Mouse (Mus musculus): ENCODE results near the gene Odf3l2. TPM values are rescaled to one million over a fixed set of nuclear protein-coding genes. Genes with fewer than 3 reads are reported as not detected.

Odf3l2 gene
- total and polyA plus RNA-seq, 3 experiments, result 0.11 TPM; not detected in 2

DNA sequence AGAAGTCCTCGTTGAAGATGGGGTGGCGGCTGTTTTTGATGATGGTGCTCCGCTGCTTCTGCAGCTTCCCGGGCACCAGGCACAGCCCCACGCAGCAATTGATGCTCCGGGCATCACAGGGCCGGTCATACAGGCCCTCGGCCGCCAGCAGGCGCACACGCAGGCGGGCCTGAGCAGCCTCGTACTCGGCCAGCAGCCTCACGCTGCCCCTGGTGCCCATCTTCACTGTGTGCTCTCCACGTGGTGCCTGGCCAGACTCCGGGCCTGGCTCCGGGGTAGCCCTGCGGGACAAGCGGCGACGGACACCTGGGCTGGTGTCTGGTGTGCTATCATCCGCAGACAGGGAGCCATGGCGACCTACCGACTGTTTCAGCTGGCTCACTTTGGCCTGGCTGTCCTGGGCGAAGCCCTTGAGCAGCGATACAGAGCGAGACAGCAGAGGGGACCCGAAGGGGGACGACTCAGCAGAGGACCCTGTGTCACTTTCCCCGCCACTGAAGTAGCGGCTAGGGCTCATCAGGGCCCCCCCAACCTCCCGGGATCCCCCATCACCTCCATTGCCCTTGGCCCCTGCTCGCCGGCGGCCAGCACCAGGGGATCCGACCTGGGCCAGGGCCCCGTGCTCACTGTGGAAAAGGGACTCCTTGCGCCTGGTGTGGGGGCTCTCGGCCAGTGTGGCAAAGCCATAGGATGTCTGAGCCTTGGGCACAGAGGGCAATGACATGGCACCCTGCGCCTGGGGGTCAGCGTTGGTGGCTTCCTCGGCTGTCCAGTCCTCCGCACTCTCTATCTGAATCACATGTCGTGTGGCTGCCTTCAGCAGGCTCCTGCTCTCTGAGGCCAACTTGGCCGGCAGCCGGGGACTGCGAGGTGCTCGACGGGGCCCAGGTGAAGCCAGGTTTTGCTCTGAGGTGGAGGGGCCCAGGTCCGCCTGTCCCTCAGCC is 33.1 kb downstream of the Odf3l2 start:
- DNase-seq (ENCODE audit: low spot score), result no peak
- TF ChIP-seq POLR2AphosphoS5 (IDR thresholded peaks at IDR 0.05; ENCODE audit: insufficient replicate concordance, low read depth, low read length), result no peak
- TF ChIP-seq GATA2 (IDR thresholded peaks at IDR 0.05; ENCODE audit: borderline replicate concordance, low read depth, low read length), result no peak
- TF ChIP-seq GATA1 (IDR thresholded peaks at IDR 0.05; ENCODE audit: borderline replicate concordance, low read length), result no peak
- no peak for TF ChIP-seq CTCF (IDR thresholded peaks at IDR 0.05; ENCODE audit: low read depth, low read length)
- no peak for TF ChIP-seq TAL1 (conservative IDR thresholded peaks at IDR 0.05; ENCODE audit: low read depth, low read length)
- H3K36me3 ChIP-seq (replicated peaks), result no peaks in the 10 kb centered on the region
- peaks cover 11% of the 10 kb centered on the region for H3K4me1 ChIP-seq (ENCODE audit: insufficient read depth, low read depth, low read length)
- H3K9me3 ChIP-seq (replicated peaks), result peaks cover 6% of the 10 kb centered on the region
- H3K4me3 ChIP-seq (ENCODE audit: low read depth, low read length), result no peak overlapping the region
- H3K27me3 ChIP-seq (ENCODE audit: insufficient read depth, low read length), result peaks cover 7% of the 10 kb centered on the region; the same call in 1 of the 2 replicates
- no peak for ATAC-seq (ENCODE audit: extremely low read depth, insufficient number of reproducible peaks, low FRiP score, poor library complexity, severe bottlenecking)

DNA sequence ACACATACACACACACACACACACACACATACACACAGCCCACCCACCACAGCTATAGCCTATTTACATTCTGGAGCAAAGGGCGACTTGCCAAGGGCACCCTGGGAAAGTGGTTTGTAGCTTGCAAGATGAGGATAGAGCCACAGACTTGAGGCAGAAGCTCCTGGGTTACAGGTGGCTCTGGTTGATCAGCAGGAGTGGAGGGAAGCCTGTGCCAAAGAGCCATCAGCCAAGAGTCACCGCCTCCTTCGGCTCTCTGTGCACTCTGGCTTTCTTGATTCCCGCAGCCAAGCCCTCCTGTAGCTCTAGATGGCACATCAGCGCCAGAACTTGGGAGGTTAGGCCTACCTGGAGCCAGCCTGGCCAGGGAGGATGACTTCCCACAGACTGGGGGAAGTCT is 34.2 kb downstream of the Odf3l2 start:
- Histone ChIP-seq H3K27me3 (ENCODE audit: insufficient read depth, low read length) (peaks cover 7% of the 10 kb centered on the region; the same call in 1 of the 2 replicates), H3K4me3 (ENCODE audit: low read depth, low read length) (no peak overlapping the region), H3K4me1 (ENCODE audit: insufficient read depth, low read depth, low read length) (peaks cover 11% of the 10 kb centered on the region), H3K36me3 (replicated peaks) (no peaks in the 10 kb centered on the region), H3K9me3 (replicated peaks) (peaks cover 6% of the 10 kb centered on the region)
- ATAC-seq (ENCODE audit: extremely low read depth, insufficient number of reproducible peaks, low FRiP score, poor library complexity, severe bottlenecking), result no peak
- DNase-seq (ENCODE audit: low spot score), result no peak
- TF ChIP-seq CTCF (IDR thresholded peaks at IDR 0.05; ENCODE audit: low read depth, low read length), result no peak
- no peak for TF ChIP-seq GATA2 (IDR thresholded peaks at IDR 0.05; ENCODE audit: borderline replicate concordance, low read depth, low read length)
- TF ChIP-seq POLR2AphosphoS5 (IDR thresholded peaks at IDR 0.05; ENCODE audit: insufficient replicate concordance, low read depth, low read length), result no peak
- TF ChIP-seq GATA1 (IDR thresholded peaks at IDR 0.05; ENCODE audit: borderline replicate concordance, low read length), result no peak

DNA sequence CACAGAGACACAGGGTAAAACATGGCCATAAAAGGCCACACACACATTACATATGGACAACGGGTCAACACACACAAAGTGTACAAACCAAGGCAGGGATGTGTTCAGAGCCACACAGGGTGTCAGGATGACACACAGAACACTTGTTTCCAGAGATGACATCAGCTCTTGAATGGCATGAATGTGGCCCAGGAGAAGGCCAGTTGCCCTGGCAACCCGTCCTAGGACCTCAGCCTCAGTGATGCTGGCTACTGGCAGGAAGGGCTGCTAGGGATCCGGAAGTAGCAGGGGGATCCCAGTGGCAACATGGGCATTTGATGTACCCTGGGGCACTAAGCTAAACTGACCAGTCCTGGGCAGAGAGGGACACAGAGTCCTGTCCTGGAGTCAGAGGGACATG is 36.3 kb downstream of the Odf3l2 start:
- Histone ChIP-seq H3K27me3 (ENCODE audit: insufficient read depth, low read length) (peaks cover 5% of the 10 kb centered on the region; the same call in 1 of the 2 replicates), H3K36me3 (replicated peaks) (no peaks in the 10 kb centered on the region), H3K9me3 (replicated peaks) (peaks cover 6% of the 10 kb centered on the region), H3K4me1 (ENCODE audit: insufficient read depth, low read depth, low read length) (peaks cover 11% of the 10 kb centered on the region), H3K4me3 (ENCODE audit: low read depth, low read length) (no peak overlapping the region)
- TF ChIP-seq TAL1 (conservative IDR thresholded peaks at IDR 0.05; ENCODE audit: low read depth, low read length), result no peak
- no peak for TF ChIP-seq GATA2 (IDR thresholded peaks at IDR 0.05; ENCODE audit: borderline replicate concordance, low read depth, low read length)
- ATAC-seq (ENCODE audit: extremely low read depth, insufficient number of reproducible peaks, low FRiP score, poor library complexity, severe bottlenecking) (no peak), DNase-seq (ENCODE audit: low spot score) (no peak)

DNA sequence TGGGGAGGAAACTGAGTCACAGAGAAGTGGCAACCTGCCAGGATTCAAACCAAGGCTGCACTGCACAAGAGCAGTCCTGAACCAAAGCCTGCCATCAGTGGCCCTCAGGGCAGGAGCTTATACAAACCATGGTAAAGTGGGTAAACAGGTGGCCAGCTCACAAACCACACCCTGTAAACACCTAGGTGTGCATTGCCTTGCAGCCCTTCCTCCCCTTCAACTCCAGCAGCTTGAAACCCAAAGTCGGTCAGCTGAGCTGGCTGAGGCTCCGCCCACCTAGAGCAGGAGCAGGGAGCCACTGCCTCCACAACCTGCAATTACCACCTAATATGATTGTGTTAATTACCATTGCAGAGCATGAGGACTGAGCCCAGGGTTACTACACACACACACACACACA is 37.6 kb downstream of the Odf3l2 start:
- ATAC-seq (ENCODE audit: extremely low read depth, insufficient number of reproducible peaks, low FRiP score, poor library complexity, severe bottlenecking), result no peak
- DNase-seq (ENCODE audit: low spot score), result no peak
- H3K36me3 ChIP-seq (replicated peaks), result no peaks in the 10 kb centered on the region
- H3K4me3 ChIP-seq (ENCODE audit: low read depth, low read length), result no peak overlapping the region
- TF ChIP-seq GATA1 (IDR thresholded peaks at IDR 0.05; ENCODE audit: borderline replicate concordance, low read length) (no peak), CTCF (IDR thresholded peaks at IDR 0.05; ENCODE audit: low read depth, low read length) (no peak), TAL1 (conservative IDR thresholded peaks at IDR 0.05; ENCODE audit: low read depth, low read length) (no peak), GATA2 (IDR thresholded peaks at IDR 0.05; ENCODE audit: borderline replicate concordance, low read depth, low read length) (no peak), POLR2AphosphoS5 (IDR thresholded peaks at IDR 0.05; ENCODE audit: insufficient replicate concordance, low read depth, low read length) (no peak)
- H3K27me3 ChIP-seq (ENCODE audit: insufficient read depth, low read length), result peaks cover 3% of the 10 kb centered on the region; the same call in 1 of the 2 replicates
- no peaks in the 10 kb centered on the region for H3K9me3 ChIP-seq (replicated peaks)
- H3K4me1 ChIP-seq (ENCODE audit: insufficient read depth, low read depth, low read length), result peaks cover 11% of the 10 kb centered on the region

DNA sequence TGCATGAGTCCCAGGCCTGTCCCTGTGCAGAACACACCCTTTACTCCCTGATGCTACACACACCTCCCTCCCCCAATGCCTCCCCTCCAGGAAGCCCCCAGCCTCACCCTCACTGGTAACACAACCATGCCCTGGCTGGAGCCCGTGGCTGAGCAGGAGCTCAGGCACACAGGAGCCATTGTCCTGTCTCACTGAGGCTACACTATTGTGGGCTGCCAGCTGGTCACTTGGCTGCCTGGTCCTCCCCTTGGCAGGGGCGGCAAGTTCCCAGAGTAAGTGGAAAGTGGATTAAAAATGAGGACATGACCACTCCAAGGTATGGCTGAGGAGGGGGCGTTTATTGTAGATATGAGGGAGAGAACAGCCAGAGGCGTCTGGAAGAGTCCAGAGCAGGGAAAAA is 39.0 kb downstream of the Odf3l2 start:
- ATAC-seq (ENCODE audit: extremely low read depth, insufficient number of reproducible peaks, low FRiP score, poor library complexity, severe bottlenecking) (no peak), DNase-seq (ENCODE audit: low spot score) (no peak)
- Histone ChIP-seq H3K4me3 (ENCODE audit: low read depth, low read length) (no peak overlapping the region), H3K27me3 (ENCODE audit: insufficient read depth, low read length) (peaks cover 3% of the 10 kb centered on the region; the same call in 1 of the 2 replicates), H3K9me3 (replicated peaks) (no peaks in the 10 kb centered on the region), H3K36me3 (replicated peaks) (no peaks in the 10 kb centered on the region), H3K4me1 (ENCODE audit: insufficient read depth, low read depth, low read length) (peaks cover 11% of the 10 kb centered on the region)
- TF ChIP-seq POLR2AphosphoS5 (IDR thresholded peaks at IDR 0.05; ENCODE audit: insufficient replicate concordance, low read depth, low read length) (no peak), CTCF (IDR thresholded peaks at IDR 0.05; ENCODE audit: low read depth, low read length) (no peak), TAL1 (conservative IDR thresholded peaks at IDR 0.05; ENCODE audit: low read depth, low read length) (no peak), GATA2 (IDR thresholded peaks at IDR 0.05; ENCODE audit: borderline replicate concordance, low read depth, low read length) (no peak), GATA1 (IDR thresholded peaks at IDR 0.05; ENCODE audit: borderline replicate concordance, low read length) (no peak)

DNA sequence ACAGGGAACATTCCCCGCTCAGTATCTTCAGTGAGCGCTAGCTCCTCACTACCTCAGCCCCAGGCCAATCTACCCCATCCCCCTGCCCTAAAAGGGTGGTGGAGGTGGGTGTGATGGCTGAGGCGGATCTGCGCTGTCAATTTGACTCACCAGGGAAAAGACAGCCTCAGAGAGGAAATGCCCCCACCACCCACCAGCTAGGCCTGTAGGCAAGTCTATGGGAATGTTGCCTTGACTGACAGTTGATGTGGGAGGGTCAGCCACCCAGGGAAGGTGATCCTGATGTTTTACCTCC is 47.7 kb downstream of the Odf3l2 start:
- H3K9me3 ChIP-seq (replicated peaks), result no peaks in the 10 kb centered on the region
- ATAC-seq (ENCODE audit: extremely low read depth, insufficient number of reproducible peaks, low FRiP score, poor library complexity, severe bottlenecking) (no peak), DNase-seq (ENCODE audit: low spot score) (no peak)
- TF ChIP-seq GATA1 (IDR thresholded peaks at IDR 0.05; ENCODE audit: borderline replicate concordance, low read length), result no peak
- TF ChIP-seq TAL1 (conservative IDR thresholded peaks at IDR 0.05; ENCODE audit: low read depth, low read length), result no peak
- TF ChIP-seq CTCF (IDR thresholded peaks at IDR 0.05; ENCODE audit: low read depth, low read length), result no peak
- H3K4me1 ChIP-seq (ENCODE audit: insufficient read depth, low read depth, low read length), result 0 out of 2 replicates have a peak, but pooled peaks cover 2% of the 10 kb centered on the region
- H3K27me3 ChIP-seq (ENCODE audit: insufficient read depth, low read length), result peaks cover 8% of the 10 kb centered on the region; the same call in 1 of the 2 replicates
- H3K4me3 ChIP-seq (ENCODE audit: low read depth, low read length), result no peak overlapping the region
- H3K36me3 ChIP-seq (replicated peaks), result no peaks in the 10 kb centered on the region

Measured in G1E (cell line).